Mouse (Mus musculus) intestine, embryonic 14.5 days (tissue): Measurements from ENCODE around the gene Caap1. TPM values are rescaled to one million over a fixed set of nuclear protein-coding genes. Genes with fewer than 3 reads are reported as not detected.

Experiments used
- ATAC-seq: fragments of 200-750 bp; cut with Nextera tagmentation; replicated peaks from 2 replicates; pipeline ENCODE4 v1.8.0; 2017; ENCODE audit warnings: low read depth, moderate number of reproducible peaks, moderate TSS enrichment, moderate library complexity; ENCODE audit not compliant: low FRiP score, low TSS enrichment
- DNase-seq: peaks from one replicate; pipeline ENCODE4 v3.0.0-alpha.2; 2018; ENCODE audit warnings: low spot score
- H3K27ac ChIP-seq: fragments of 300-500 bp; sonication (generic); 2 replicates; pipeline ENCODE4 v1.5.1; 2014; ENCODE audit warnings: low read depth, mild to moderate bottlenecking, control low read depth
- H3K27me3 ChIP-seq: fragments of 300-500 bp; sonication (generic); replicated peaks from 2 replicates; pipeline ENCODE4 v1.6.1; 2014; ENCODE audit warnings: low read length, control low read depth; ENCODE audit not compliant: control insufficient read depth, insufficient read depth
- H3K36me3 ChIP-seq: fragments of 300-500 bp; sonication (generic); 2 replicates; pipeline ENCODE4 v1.6.1; 2014; ENCODE audit warnings: low read length, control low read depth; ENCODE audit not compliant: control insufficient read depth, insufficient read depth
- H3K4me1 ChIP-seq: fragments of 300-500 bp; sonication (generic); replicated peaks from 2 replicates; pipeline ENCODE4 v1.6.1; 2014; ENCODE audit warnings: low read length, control low read depth, mixed read lengths; ENCODE audit not compliant: control insufficient read depth, insufficient read depth
- H3K4me2 ChIP-seq: fragments of 300-500 bp; sonication (generic); 2 replicates; pipeline ENCODE4 v1.6.1; 2014; ENCODE audit warnings: low read length
- H3K4me3 ChIP-seq: fragments of 300-500 bp; sonication (generic); 2 replicates; pipeline ENCODE4 v1.5.1; 2014; ENCODE audit warnings: low read depth, low read length, control low read depth, mixed read lengths
- H3K9ac ChIP-seq: fragments of 300-500 bp; sonication (generic); 2 replicates; pipeline ENCODE4 v1.6.1; 2014; ENCODE audit warnings: mild to moderate bottlenecking, low read length
- H3K9me3 ChIP-seq: fragments of 300-500 bp; sonication (generic); 2 replicates; pipeline ENCODE4 v1.6.1; 2016; ENCODE audit warnings: low read length, control low read depth; ENCODE audit not compliant: control insufficient read depth
- WGBS: fragments of 180-500 bp; shearing (Covaris S2); extraction: QIAGEN DNeasy Blood & Tissue Kit; methylation state at CpG from one replicate; pipeline ENCODE4 v1.1.7; 2014; 5-methylcytosine and 5-hydroxymethylcytosine counted together
- polyA plus RNA-seq: library from polyadenylated mRNA; unstranded; fragments of >200 nt; fragmentation: Nextera tagmentation; extraction: Ambion mirVana; gene quantifications from 2 replicates; pipeline ENCODE4 v1.2.1, GENCODE M21; 2014

Caap1 gene
- polyA plus RNA-seq, 1 experiment from 2014 or later, result 17.2 TPM

DNA sequence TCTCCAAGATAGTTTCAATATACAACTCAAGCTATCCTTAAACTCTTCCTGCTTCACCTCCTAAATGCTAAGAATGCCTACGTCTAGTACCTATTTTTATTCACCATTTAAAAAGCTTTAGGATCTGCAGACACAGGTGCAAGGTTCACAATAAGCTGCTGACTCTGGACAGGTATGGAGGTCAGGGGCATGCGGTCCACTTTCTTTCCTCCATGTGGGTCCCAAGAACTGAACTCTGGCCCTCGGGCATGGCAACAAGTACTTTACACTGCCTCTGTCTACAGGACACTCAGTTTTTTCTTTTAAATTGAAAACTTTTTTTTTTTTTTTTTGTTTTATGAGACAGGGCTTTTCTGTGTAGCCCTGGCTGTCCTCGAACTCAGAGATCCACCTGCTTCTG is 16.1 kb upstream of the Caap1 start:
- Histone ChIP-seq H3K9ac (no peak overlapping the region), H3K27ac (no peak overlapping the region), H3K4me2 (no peak overlapping the region), H3K4me1 (no peaks in the 10 kb centered on the region), H3K4me3 (no peak overlapping the region), H3K36me3 (peaks cover 56% of the 10 kb centered on the region), H3K9me3 (no peaks in the 10 kb centered on the region), H3K27me3 (no peaks in the 10 kb centered on the region)
- WGBS, result 93% methylated on average over 4 of the region's 4 CpGs
- DNase-seq, result no peak
- ATAC-seq, result no peak

- no peak overlapping the region for H3K4me2 ChIP-seq
- H3K27me3 ChIP-seq, result no peaks in the 10 kb centered on the region
- peaks cover 20% of the 10 kb centered on the region for H3K36me3 ChIP-seq
- H3K27ac ChIP-seq, result no peak overlapping the region
- no peak overlapping the region for H3K4me3 ChIP-seq
- DNase-seq (no peak), ATAC-seq (no peak)
- no peaks in the 10 kb centered on the region for H3K9me3 ChIP-seq
- no peaks in the 10 kb centered on the region for H3K4me1 ChIP-seq
- no peak overlapping the region for H3K9ac ChIP-seq
These were observed 7.7 kb upstream of the Caap1 start for GRCm38 (mm10) chr4:94564297-94564696.

- H3K4me2 ChIP-seq, result no peak overlapping the region
- WGBS, result 69% methylated on average over 7 of the region's 7 CpGs
- ATAC-seq, result no peak
These were observed 5.5 kb upstream of the Caap1 start for GRCm38 (mm10) chr4:94561954-94562648.

GRCm38 (mm10) chr4:94560316-94560715 is 3.7 kb upstream of the Caap1 start:
- H3K9ac ChIP-seq, result no peak overlapping the region
- H3K27me3 ChIP-seq, result no peaks in the 10 kb centered on the region
- ATAC-seq, result no peak
- no peak overlapping the region for H3K4me2 ChIP-seq
- 92% methylated on average over 1 of the region's 1 CpGs for WGBS
- H3K27ac ChIP-seq, result no peak overlapping the region
- H3K9me3 ChIP-seq, result no peaks in the 10 kb centered on the region
- no peak for DNase-seq
- no peak overlapping the region for H3K4me3 ChIP-seq
- peaks cover 6% of the 10 kb centered on the region for H3K4me1 ChIP-seq
- H3K36me3 ChIP-seq, result no peaks in the 10 kb centered on the region

More at GRCm38 (mm10) chr4:94561954-94562648, 5.5 kb upstream of the Caap1 start:
- no peak for DNase-seq
- H3K27me3 ChIP-seq, result no peaks in the 10 kb centered on the region
- H3K9me3 ChIP-seq, result no peaks in the 10 kb centered on the region
- peaks cover 7% of the 10 kb centered on the region; the same call in 1 of the 2 replicates for H3K36me3 ChIP-seq
- no peak overlapping the region for H3K9ac ChIP-seq
- H3K4me1 ChIP-seq, result no peaks in the 10 kb centered on the region
- H3K4me3 ChIP-seq, result no peak overlapping the region
- no peak overlapping the region for H3K27ac ChIP-seq

DNA sequence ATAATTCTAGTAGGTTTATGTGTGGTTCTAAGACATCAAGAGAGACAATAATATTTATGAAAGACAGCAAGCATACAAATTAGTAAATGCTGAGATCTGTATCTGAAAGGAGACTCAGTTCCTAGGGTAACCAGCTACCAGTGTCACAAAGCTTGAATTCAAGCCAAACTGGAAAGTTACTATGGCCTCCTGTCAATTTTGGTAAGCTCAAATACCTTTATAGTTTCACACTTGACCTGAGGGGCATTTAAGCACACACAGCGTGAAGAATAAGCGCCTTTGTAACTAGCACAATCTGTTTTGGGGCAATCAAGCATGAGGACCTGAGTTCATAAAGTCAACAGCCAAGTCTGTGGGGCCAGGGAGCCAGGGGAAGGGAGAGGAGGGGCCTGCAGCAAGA is 2.7 kb upstream of the Caap1 start:
- DNase-seq (no peak), ATAC-seq (no peak)
- 75% methylated on average over 2 of the region's 2 CpGs for WGBS

DNA sequence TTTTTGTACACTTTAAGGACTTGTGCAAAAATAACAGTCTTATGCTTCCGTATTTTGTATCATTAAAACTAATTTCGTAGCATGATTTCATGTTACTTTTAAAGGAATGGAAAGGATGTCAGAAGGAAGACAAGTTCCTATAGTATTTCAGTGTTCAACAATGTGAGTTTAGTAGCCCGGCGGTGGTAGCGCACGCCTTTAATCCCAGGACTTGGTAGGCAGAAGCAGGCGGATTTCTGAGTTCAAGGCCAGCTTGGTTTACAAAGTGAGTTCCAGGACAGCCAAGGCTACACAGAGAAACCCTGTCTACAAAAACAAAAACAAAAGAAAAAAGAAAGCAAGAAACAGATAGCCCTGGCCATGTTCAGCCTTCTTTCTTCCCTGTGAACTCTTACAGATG is 549 bp upstream of the Caap1 start:
- H3K27me3 ChIP-seq, result no peaks in the 10 kb centered on the region
- H3K4me1 ChIP-seq, result peaks cover 10% of the 10 kb centered on the region
- H3K4me2 ChIP-seq, result peak overlapping the region; percentile 46
- DNase-seq (peak; percentile 55), ATAC-seq (no peak; the same call in none of the 2 replicates)
- no peak overlapping the region; the same call in 1 of the 2 replicates for H3K9ac ChIP-seq
- H3K4me3 ChIP-seq, result peak overlapping the region; percentile 90
- no peak overlapping the region for H3K27ac ChIP-seq
- WGBS, result 80% methylated on average over 7 of the region's 7 CpGs
- no peaks in the 10 kb centered on the region for H3K9me3 ChIP-seq
- no peaks in the 10 kb centered on the region for H3K36me3 ChIP-seq

More for the DNA sequence above, 2.7 kb upstream of the Caap1 start:
- H3K36me3 ChIP-seq, result no peaks in the 10 kb centered on the region
- H3K4me1 ChIP-seq, result peaks cover 10% of the 10 kb centered on the region
- no peak overlapping the region for H3K27ac ChIP-seq
- H3K4me2 ChIP-seq, result no peak overlapping the region
- no peaks in the 10 kb centered on the region for H3K27me3 ChIP-seq
- H3K9me3 ChIP-seq, result no peaks in the 10 kb centered on the region
- no peak overlapping the region for H3K4me3 ChIP-seq
- no peak overlapping the region for H3K9ac ChIP-seq

- 93% methylated on average over 5 of the region's 5 CpGs for WGBS
- H3K9me3 ChIP-seq, result no peaks in the 10 kb centered on the region
- H3K4me1 ChIP-seq, result peaks cover 10% of the 10 kb centered on the region
- DNase-seq, result no peak
- ATAC-seq, result no peak
- no peak overlapping the region for H3K27ac ChIP-seq
- H3K9ac ChIP-seq, result no peak overlapping the region
- peak overlapping the region; percentile 75 for H3K4me2 ChIP-seq
- no peaks in the 10 kb centered on the region for H3K27me3 ChIP-seq
- H3K36me3 ChIP-seq, result 0 out of 2 replicates have a peak, but pooled peaks cover 3% of the 10 kb centered on the region
- H3K4me3 ChIP-seq, result no peak overlapping the region
These were observed 1.6 kb downstream of the Caap1 start for GRCm38 (mm10) chr4:94554955-94555494.

DNA sequence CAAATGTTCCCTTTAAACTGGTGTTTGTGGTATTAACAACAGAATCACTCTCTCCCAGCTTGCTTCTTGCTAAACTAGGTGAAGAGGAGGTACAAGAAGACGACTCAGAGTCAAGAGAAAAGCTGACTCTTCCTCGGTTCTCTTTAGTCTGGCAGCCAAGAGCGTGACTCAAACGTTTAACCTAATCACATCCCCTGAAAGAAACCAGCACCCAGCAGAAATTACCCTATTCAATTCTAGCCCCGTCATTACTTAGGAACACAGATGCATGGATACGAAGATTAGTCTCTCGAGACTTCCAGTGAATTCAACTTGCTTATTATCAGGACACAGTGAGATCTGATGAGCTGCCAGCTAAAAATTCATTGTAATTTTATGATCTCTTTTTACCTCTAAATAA is 12.3 kb downstream of the Caap1 start:
- H3K4me2 ChIP-seq, result no peak overlapping the region
- no peak overlapping the region for H3K27ac ChIP-seq
- H3K9ac ChIP-seq, result no peak overlapping the region
- no peaks in the 10 kb centered on the region for H3K4me1 ChIP-seq
- H3K36me3 ChIP-seq, result peaks cover 56% of the 10 kb centered on the region
- H3K9me3 ChIP-seq, result no peaks in the 10 kb centered on the region
- DNase-seq (no peak), ATAC-seq (no peak)
- no peaks in the 10 kb centered on the region for H3K27me3 ChIP-seq
- 81% methylated on average over 7 of the region's 7 CpGs for WGBS
- H3K4me3 ChIP-seq, result no peak overlapping the region

DNA sequence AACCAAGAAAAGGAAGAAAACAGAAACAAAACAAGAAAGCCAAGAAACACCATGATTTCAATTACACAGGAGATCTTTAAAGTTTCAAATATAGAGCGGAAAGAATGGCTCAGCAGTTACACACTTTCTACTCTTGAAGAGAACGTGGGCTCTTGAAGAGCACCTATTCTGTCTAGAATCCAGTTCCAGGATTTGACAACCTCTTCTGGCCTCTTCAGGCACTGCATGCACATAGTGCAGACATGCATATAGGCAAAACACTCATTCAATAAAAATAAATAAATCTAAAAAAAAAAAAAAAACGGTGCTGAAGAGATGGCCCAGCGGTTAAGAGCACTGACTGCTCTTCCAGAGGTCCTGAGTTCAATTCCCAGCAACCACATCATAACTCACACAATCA is 13.6 kb downstream of the Caap1 start:
- Histone ChIP-seq H3K4me3 (no peak overlapping the region), H3K27ac (no peak overlapping the region), H3K9me3 (no peaks in the 10 kb centered on the region), H3K4me1 (no peaks in the 10 kb centered on the region), H3K4me2 (no peak overlapping the region), H3K9ac (no peak overlapping the region), H3K36me3 (peaks cover 51% of the 10 kb centered on the region), H3K27me3 (no peaks in the 10 kb centered on the region)
- WGBS, result 94% methylated on average over 4 of the region's 4 CpGs
- DNase-seq (no peak), ATAC-seq (no peak)
